Mouse (Mus musculus) mouse embryonic stem cell (cell line): ENCODE data around the gene Zfp551.

Source experiments
- in situ Hi-C, 2 experiments: fragments of 300-500 bp; cut with MboI; formaldehyde crosslinking; loops; 1 replicate in 1 of 2; 3 replicates in 1 of 2; pipeline ENCODE4 v1.14.3; 2019 to 2020; ENCODE audit warnings: low sequenced_read_pairs in 2 of 2, low pct_unique_long_range_greater_than_20kb in 1 of 2, mixed read lengths in 1 of 2; ENCODE audit not compliant: unreplicated experiment in 1 of 2

Zfp551 gene

GRCm38 (mm10) chr7:12422245-12422849, at the start of gene Zfp551:
TSS of gene Zfp551 (minus strand) at chr7:12422751.
- in situ Hi-C loops, result no loop called here

- in situ Hi-C loops, result no loop called here
Measured at GRCm38 (mm10) chr7:12422855-12423254, 304 bp upstream of the Zfp551 start.

GRCm38 (mm10) chr7:12421741-12422140, 810 bp downstream of the Zfp551 start:
- in situ Hi-C loops, result no loop called here

- in situ Hi-C loops, result no loop called here
Measured at GRCm38 (mm10) chr7:12369173-12369572, 53.4 kb downstream of the Zfp551 start, which contains the start of gene Vmn1r84. TSS of gene Vmn1r84 (minus strand) at chr7:12369273.
